Mouse (Mus musculus) brain, embryonic 18.5 days (tissue): Measurements from ENCODE around the gene Dach2.
"Not testable (repeated sequence)": the region's sequence is repeated elsewhere in the genome, so short reads cannot be mapped to it uniquely, and the experiment has no call there.

Experiments
- DNase-seq: peaks from one replicate; pipeline ENCODE4 v3.0.0-alpha.2; 2012; ENCODE audit warnings: low read depth, low spot score

Dach2 gene

GRCm38 (mm10) chrX:113297404-113297803 lies at the start of gene Dach2:
TSS of gene Dach2 (plus strand) at chrX:113297510.
- DNase-seq, result no peak

GRCm38 (mm10) chrX:113252427-113252826 lies 44.9 kb upstream of the Dach2 start:
- DNase-seq, result not testable (repeated sequence)

- DNase-seq, result no peak
These were observed 721 bp downstream of the Dach2 start for GRCm38 (mm10) chrX:113298031-113298430.

DNA sequence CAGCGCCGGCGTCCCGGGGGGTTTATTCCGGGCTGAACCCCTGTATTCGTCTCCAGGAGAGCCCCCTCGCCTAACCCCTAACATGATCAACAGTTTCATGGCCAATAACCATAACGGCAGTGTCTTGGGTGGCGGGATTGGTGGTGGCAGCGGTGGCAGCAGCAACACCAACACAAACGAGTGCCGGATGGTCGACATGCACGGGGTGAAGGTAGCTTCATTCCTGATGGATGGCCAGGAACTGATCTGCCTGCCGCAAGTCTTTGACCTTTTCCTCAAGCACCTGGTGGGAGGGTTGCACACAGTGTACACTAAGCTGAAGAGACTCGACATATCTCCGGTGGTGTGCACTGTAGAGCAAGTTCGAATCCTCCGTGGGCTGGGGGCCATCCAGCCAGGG lies 1.2 kb downstream of the Dach2 start:
- no peak for DNase-seq

DNA sequence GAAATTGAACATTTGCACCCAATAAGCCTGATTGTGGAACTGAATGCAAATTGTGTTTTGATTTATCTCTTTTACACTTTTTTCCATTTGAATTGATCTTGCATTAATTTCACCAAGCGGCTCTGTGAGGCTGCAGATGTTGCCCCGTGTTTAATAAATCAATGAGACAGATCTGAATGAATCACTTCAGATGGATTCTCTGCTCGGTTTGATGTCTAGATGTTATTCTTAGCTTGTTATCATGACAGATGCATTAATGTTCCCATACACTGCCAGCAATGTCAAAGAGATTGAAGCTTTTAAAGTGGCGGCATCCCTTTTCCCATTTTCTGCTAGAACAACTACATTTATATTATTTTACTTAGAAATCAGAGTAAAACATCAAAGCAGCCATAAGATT lies 7.0 kb downstream of the Dach2 start:
- DNase-seq, result no peak

GRCm38 (mm10) chrX:113338143-113338542 lies 40.8 kb downstream of the Dach2 start:
- DNase-seq, result no peak

DNA sequence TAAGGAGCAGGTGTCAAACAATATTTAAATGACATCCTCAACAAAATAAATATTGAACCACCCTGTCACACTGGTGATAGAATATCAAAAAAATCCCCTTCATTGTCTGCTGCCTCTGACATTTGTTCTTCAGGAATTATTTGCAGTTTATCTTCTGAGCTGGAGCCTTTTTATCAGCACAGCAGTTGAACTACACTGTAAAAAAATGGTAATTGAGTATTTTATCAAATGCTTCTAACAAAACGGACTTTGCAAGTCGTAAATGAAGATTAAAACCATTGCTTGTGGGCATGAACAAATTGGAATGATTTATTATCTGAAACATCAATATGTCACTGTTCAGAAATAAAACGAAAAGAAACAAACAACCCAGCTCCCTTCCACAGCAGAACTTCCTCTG lies 97.1 kb downstream of the Dach2 start:
- no peak for DNase-seq

- no peak for DNase-seq
These were observed 111.4 kb downstream of the Dach2 start for GRCm38 (mm10) chrX:113408756-113409155.

DNA sequence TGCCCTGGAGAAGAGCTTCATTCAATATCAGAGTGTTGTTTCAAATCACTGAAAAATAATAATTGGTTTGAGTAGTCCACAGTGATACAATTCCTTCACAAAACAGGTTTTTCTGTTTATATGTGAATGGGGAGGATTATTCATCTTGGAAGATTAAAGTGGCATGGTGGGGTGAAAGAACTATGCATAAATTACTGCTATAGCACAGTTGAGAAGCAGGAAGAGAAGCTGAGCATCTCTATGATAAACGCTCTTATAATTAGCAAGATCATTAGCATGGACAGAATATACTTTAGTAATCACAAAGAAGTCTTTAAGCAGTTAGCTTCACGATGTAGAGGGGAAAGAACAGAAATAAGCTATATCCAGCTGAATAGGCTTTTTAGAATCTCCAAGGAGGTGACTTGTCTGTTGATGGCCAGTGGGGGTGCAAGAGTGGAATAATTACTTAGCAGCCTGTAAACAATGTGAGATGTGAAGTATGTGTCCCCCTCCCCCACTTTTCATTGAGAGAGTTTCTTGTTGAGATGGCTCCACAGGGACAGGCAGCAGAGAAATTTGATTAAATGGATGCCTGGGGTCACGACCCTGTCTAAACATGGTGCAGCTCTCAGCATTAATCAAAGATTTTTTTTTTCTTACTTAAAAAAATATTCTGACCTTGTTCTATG lies 124.3 kb downstream of the Dach2 start:
- DNase-seq, result no peak

DNA sequence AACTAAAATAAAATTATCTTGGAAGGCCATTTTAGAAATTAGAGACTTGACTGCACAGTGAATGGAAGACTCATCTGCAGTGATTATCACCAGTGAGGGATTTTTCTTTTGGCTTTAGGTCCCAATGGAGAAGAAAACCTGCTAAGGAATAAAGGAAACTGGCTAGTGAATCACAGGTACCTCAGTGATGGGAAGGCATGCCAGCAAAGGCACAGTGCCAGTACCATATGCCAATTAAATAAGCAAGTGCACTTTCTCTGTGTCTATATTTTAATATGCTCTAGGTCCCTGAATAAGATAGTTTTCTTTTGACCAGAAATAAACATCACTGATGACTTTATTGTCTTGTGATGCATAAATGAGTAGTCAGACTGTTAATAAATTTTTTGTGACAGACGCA lies 184.8 kb downstream of the Dach2 start:
- no peak for DNase-seq

- no peak for DNase-seq
These were observed 247.8 kb downstream of the Dach2 start for GRCm38 (mm10) chrX:113545106-113545505.

- DNase-seq, result no peak
These were observed 266.6 kb downstream of the Dach2 start for GRCm38 (mm10) chrX:113563897-113564296.

- DNase-seq, result no peak
These were observed 368.8 kb downstream of the Dach2 start for GRCm38 (mm10) chrX:113666069-113666468.

- no peak for DNase-seq
These were observed 389.9 kb downstream of the Dach2 start for GRCm38 (mm10) chrX:113687163-113687562.

DNA sequence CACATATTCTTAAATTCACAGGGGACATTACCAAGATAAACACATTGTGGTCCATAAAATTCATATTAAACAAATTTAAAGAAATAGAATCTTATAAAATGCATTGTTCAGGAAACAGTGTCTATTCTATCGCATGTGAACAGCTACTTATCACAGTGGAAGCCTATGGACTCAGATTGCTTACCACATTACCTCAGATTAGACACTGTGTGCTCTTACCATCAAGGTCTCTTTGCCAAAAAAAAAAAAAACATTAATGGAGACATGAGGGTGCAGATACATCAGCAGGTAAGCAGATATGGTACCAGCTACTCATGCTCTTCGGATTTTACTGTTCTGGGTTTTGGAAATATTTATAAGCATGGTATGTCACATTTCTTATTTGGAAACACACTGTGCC lies 415.1 kb downstream of the Dach2 start:
- no peak for DNase-seq

DNA sequence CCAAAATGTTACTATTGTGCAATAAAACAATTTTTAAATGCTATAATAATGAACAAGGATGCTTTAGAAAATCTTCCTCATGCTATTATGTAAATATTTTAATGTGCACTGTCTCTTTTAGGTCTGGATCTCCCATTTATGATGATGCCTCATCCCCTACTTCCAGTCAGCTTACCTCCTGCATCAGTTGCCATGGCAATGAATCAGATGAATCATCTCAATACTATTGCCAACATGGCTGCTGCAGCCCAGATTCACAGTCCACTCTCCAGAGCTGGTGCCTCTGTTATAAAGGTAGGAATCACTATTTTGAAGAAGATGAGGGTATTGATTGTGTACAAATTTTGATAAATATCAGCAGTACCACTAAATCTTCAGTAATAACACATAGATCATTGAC lies 426.8 kb downstream of the Dach2 start:
- no peak for DNase-seq

DNA sequence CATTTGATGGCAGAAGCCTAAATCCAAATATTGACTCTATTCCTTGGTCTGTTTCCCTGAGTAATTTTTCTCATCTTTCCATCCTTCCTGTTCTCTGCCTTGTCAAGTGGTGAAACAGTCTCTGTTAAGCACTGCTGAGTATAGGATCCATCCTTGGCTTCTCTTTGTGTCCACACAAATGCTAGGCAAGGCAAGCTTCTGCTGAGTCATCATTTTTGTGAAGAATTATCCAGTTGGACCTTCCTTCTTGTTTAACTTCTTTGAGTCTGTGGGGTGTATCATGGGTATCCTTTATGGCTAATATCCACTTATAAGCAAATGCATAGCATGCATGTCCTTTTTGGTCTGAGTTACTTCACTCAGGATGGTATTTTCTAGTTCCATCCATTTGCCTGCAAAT lies 449.8 kb downstream of the Dach2 start:
- DNase-seq, result no peak

DNA sequence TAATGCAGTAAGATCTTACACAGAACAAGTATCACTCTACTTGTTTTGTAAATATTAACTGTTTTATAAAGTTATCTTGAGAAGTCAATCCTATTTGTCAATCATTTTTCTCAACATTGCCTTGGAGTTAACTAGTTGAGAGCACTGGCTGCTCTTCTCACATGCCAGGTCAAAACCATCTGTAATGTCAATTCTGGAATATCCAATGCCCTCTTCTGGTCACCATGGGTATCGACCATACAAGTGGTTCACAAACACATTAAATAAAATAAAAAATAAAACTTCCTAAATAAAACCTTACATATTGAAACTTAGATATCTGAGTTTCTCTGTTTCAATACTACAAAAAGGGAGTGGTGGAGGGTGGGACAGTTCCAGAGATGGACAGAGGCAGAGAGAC lies 495.0 kb downstream of the Dach2 start:
- DNase-seq, result no peak

GRCm38 (mm10) chrX:113810369-113810768 lies 513.1 kb downstream of the Dach2 start:
- no peak for DNase-seq

GRCm38 (mm10) chrX:113826810-113827209 lies 529.5 kb downstream of the Dach2 start:
- DNase-seq, result no peak

GRCm38 (mm10) chrX:113833062-113833461 lies 535.8 kb downstream of the Dach2 start:
- no peak for DNase-seq

GRCm38 (mm10) chrX:113867835-113868495 lies 570.7 kb downstream of the Dach2 start:
- DNase-seq, result no peak
